Mouse (Mus musculus) G1E (cell line): ENCODE results near the gene Adck2. TPM values are rescaled to one million over a fixed set of nuclear protein-coding genes. Genes with fewer than 3 reads are reported as not detected.
A peak's percentile ranks its signal among the peaks of the same experiment; 100 is the strongest.

ENCODE experiments used
- ATAC-seq: 2 replicates; pipeline ENCODE4 v1.8.0; 2016; ENCODE audit warnings: mild to moderate bottlenecking; ENCODE audit not compliant: insufficient number of reproducible peaks, poor library complexity, low FRiP score, severe bottlenecking; ENCODE audit errors: extremely low read depth
- DNase-seq: peaks from one replicate; pipeline ENCODE4 v3.0.0; 2012; ENCODE audit warnings: low spot score
- H3K27me3 ChIP-seq: 2 replicates; pipeline ENCODE4 v1.6.1; 2012; ENCODE audit warnings: mild to moderate bottlenecking, low read length, inconsistent platforms; ENCODE audit not compliant: insufficient read depth
- H3K36me3 ChIP-seq: replicated peaks from 2 replicates; pipeline ENCODE3; 2012; ENCODE audit warnings: mild to moderate bottlenecking, inconsistent platforms
- H3K4me1 ChIP-seq: 2 replicates; pipeline ENCODE4 v1.6.1; 2012; ENCODE audit warnings: low read depth, low read length, inconsistent platforms, mixed read lengths; ENCODE audit not compliant: insufficient read depth
- H3K4me3 ChIP-seq: 2 replicates; pipeline ENCODE4 v1.5.1; 2012; ENCODE audit warnings: low read depth, mild to moderate bottlenecking, inconsistent platforms, low read length, moderate library complexity, mixed read lengths
- H3K9me3 ChIP-seq: replicated peaks from 2 replicates; pipeline ENCODE4 v1.6.1; 2012; ENCODE audit warnings: inconsistent platforms
- CTCF ChIP-seq: IDR thresholded peaks from 2 replicates; pipeline ENCODE4 v1.5.1; 2012; ENCODE audit warnings: low read depth, low read length, inconsistent platforms, mixed read lengths
- GATA1 ChIP-seq: IDR thresholded peaks from 2 replicates; pipeline ENCODE4 v1.6.1; 2012; ENCODE audit warnings: borderline replicate concordance, low read length, inconsistent platforms, mixed read lengths
- GATA2 ChIP-seq: IDR thresholded peaks from 2 replicates; pipeline ENCODE4 v1.6.1; 2012; ENCODE audit warnings: low read depth, low read length, inconsistent platforms, borderline replicate concordance
- POLR2AphosphoS5 ChIP-seq: IDR thresholded peaks from 2 replicates; pipeline ENCODE4 v1.6.1; 2012; ENCODE audit warnings: low read depth, low read length, inconsistent platforms; ENCODE audit not compliant: insufficient replicate concordance
- TAL1 ChIP-seq: conservative IDR thresholded peaks from 2 replicates; pipeline ENCODE4 v1.6.1; 2012; ENCODE audit warnings: low read depth, low read length, inconsistent platforms, mixed read lengths
- polyA plus RNA-seq: library from polyadenylated mRNA; stranded (reverse); fragments of >175 nt; gene quantifications from 2 replicates; pipeline ENCODE4 v1.2.3, GENCODE M21; 2012
- total RNA-seq, 2 experiments: library from RNA; stranded (forward) in 1 of 2; stranded (reverse) in 1 of 2; fragments of 200-1000 nt in 1 of 2; fragments of >200 nt in 1 of 2; fragmentation: Nextera tagmentation in 1 of 2; gene quantifications; 2 replicates each; pipeline ENCODE4 v1.2.3; 2014 to 2017

Adck2 gene
- total and polyA plus RNA-seq, 3 experiments, result 5.3 to 10.6 (median 6.8) TPM

DNA sequence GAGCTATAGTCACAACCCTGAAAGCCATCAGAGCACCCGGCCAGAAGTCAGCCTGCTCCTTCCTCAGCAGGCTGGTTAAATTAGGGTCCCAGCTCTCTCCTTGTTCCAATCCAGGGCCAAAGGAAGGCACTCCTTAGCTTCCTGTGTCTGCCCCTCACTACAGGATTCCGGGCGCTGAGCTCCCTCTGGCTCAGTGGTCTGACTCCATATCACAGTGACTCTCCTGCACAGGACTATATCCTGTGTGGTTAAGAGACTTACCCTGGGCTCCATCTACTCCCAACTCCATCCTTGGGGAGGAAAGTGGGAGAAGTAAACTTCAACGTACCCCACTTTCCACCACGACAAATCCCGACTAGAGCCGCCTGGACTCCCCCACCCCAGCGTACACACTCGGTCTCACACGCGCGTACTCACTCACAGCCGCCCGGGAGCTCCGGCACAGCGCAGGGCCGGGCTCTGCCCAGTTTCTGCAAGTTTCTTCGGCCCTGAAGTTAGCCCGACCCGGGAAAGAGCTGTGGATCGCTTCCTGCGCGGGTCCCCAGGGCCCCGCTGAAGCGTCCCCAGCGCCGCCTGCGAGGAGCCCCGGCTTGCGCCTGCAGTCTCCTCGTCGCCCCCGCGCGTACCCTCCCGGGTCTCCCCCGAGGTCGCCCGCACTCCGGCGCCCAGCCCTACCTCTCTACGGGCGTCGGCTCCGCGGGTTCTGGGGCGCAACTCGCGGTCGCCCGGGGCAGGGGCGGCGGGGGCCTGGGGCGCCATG, 16.6 kb upstream of the Adck2 start:
- no peak for DNase-seq
- H3K9me3 ChIP-seq, result peaks cover 2% of the 10 kb centered on the region
- TF ChIP-seq CTCF (no peak), GATA1 (no peak), GATA2 (no peak), TAL1 (no peak)
- H3K36me3 ChIP-seq, result no peaks in the 10 kb centered on the region
- H3K27me3 ChIP-seq, result peaks cover 45% of the 10 kb centered on the region
- ATAC-seq, result no peak
- peaks cover under 1% of the 10 kb centered on the region; the same call in 1 of the 2 replicates for H3K4me1 ChIP-seq
- no peak overlapping the region for H3K4me3 ChIP-seq

DNA sequence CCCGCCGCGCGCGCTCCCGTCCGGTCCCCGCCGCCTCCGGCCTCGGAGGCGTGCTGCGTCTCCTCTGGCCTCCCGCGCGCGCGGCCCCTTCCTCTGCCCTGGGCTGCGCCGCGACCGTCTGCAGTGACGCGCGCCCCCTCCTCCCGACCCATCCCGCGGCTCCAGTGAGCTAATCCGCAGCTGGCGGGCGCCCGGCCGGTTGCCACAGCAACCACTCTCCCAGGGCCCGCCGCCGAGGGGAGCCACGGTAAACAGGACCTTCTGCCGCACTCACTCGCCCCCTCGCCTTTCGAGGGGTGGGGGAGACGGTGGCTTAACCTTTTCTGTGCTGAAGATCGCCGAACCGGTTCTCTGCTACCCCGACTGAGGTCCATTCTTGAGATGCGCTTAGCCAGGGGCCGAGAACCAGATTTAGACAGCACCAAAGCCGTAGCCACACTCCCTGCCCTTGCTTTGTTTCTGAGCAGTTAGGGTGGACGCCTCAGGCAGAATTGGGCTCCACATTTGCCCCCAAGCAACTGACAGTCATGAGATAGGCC, 15.9 kb upstream of the Adck2 start, which contains the start of gene Dennd2a:
TSS of gene Dennd2a (minus strand) at position 145 of the 539 bp plus-strand sequence.
- no peak for TF ChIP-seq CTCF
- no peak for TF ChIP-seq TAL1
- TF ChIP-seq GATA1, result no peak
- TF ChIP-seq GATA2, result no peak
- TF ChIP-seq POLR2AphosphoS5, result no peak
- H3K4me3 ChIP-seq, result no peak within 1 kb of the TSS
- peaks cover 42% of the 10 kb centered on the region for H3K27me3 ChIP-seq
- DNase-seq, result no peak
- H3K4me1 ChIP-seq, result peaks cover 7% of the 10 kb centered on the region
- H3K9me3 ChIP-seq, result peaks cover 2% of the 10 kb centered on the region
- H3K36me3 ChIP-seq, result no peaks in the 10 kb centered on the region
- no peak for ATAC-seq

DNA sequence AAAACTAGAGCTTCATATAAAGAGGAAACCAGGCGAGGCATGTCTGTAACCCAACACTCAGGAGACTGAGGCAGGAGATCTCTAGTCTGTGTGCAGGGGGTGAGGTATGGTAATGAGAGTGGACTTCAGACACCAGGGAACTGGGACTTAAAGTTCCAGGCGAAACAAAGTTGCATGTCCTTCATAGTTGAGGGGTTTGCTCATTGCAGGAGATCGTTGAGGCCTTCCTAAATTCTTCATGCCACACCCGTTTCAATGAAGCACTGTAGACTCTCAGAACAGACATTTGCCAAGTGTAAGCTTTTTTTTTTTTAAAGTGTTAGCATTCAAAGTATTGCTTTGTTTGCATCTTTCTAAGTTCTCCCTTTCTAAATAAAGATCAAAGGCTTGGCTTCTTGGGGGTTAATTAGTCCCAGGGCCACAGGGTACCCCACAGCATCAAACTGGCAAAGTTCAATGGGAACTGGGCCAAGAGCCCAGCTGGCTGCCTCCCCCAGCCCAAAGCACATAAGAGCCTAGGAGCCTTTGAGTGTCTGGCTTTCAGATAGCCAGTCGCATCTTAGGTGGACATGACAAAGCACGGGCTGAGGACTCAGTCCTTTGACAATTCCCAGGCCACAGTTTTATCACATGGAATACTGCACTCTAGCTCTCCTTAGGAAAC, 14.3 kb upstream of the Adck2 start:
- Histone ChIP-seq H3K27me3 (peaks cover 39% of the 10 kb centered on the region), H3K4me1 (peaks cover 9% of the 10 kb centered on the region), H3K36me3 (no peaks in the 10 kb centered on the region), H3K9me3 (peaks cover 2% of the 10 kb centered on the region), H3K4me3 (no peak overlapping the region)
- DNase-seq, result no peak
- no peak for TF ChIP-seq GATA1
- no peak for TF ChIP-seq POLR2AphosphoS5
- no peak for TF ChIP-seq TAL1
- TF ChIP-seq CTCF, result no peak
- TF ChIP-seq GATA2, result no peak
- no peak for ATAC-seq

GRCm38 (mm10) chr6:39562166-39563015, 11.3 kb upstream of the Adck2 start:
- Histone ChIP-seq H3K36me3 (no peaks in the 10 kb centered on the region), H3K4me1 (peaks cover 9% of the 10 kb centered on the region), H3K27me3 (peaks cover 20% of the 10 kb centered on the region), H3K9me3 (peaks cover 2% of the 10 kb centered on the region), H3K4me3 (no peak overlapping the region; the same call in 1 of the 2 replicates)
- ATAC-seq, result peak; percentile 66; the same call in 1 of the 2 replicates
- TF ChIP-seq TAL1 (no peak), CTCF (peak; percentile 62)
- peak; percentile 40 for DNase-seq

GRCm38 (mm10) chr6:39567528-39567927, 6.1 kb upstream of the Adck2 start:
- Histone ChIP-seq H3K4me1 (peaks cover 4% of the 10 kb centered on the region), H3K36me3 (no peaks in the 10 kb centered on the region), H3K9me3 (no peaks in the 10 kb centered on the region), H3K4me3 (no peak overlapping the region), H3K27me3 (peaks cover 36% of the 10 kb centered on the region)
- TF ChIP-seq GATA2, result no peak
- peak; percentile 30; the same call in 1 of the 2 replicates for TF ChIP-seq CTCF
- no peak for ATAC-seq
- peak; percentile 29 for DNase-seq

GRCm38 (mm10) chr6:39570426-39570825, 3.2 kb upstream of the Adck2 start:
- peaks cover 2% of the 10 kb centered on the region for H3K36me3 ChIP-seq
- ATAC-seq (no peak), DNase-seq (no peak)
- peaks cover 34% of the 10 kb centered on the region for H3K27me3 ChIP-seq
- TF ChIP-seq CTCF, result no peak
- TF ChIP-seq GATA1, result no peak
- TF ChIP-seq POLR2AphosphoS5, result no peak
- no peak for TF ChIP-seq GATA2
- peaks cover 22% of the 10 kb centered on the region for H3K4me1 ChIP-seq
- no peaks in the 10 kb centered on the region for H3K9me3 ChIP-seq
- no peak overlapping the region for H3K4me3 ChIP-seq
